Mouse (Mus musculus): ENCODE data around the gene Rbm17.

The Rbm17 gene

GRCm38 (mm10) chr2:11548508-11548907 lies 55.4 kb downstream of the Rbm17 start:
- in situ Hi-C loops (cut with MboI, MseI) = no loop called here

GRCm38 (mm10) chr2:11547609-11548008 lies 56.3 kb downstream of the Rbm17 start:
- in situ Hi-C loops (cut with MboI, MseI) = no loop called here

- in situ Hi-C loops (cut with MboI, MseI) = no loop called here
Measured at GRCm38 (mm10) chr2:11546091-11546490, 57.9 kb downstream of the Rbm17 start.

GRCm38 (mm10) chr2:11545380-11545779 lies 58.6 kb downstream of the Rbm17 start:
- in situ Hi-C loops (cut with MboI, MseI) = no loop called here

- in situ Hi-C loops (cut with MboI, MseI) = loop anchor here in 1 of 2 experiments (5.0 kb wide), 1 partner anchor 212 kb away; no protein-coding TSS in a partner anchor
Measured at GRCm38 (mm10) chr2:11544342-11544741, 59.6 kb downstream of the Rbm17 start.

GRCm38 (mm10) chr2:11543158-11543557 lies 60.8 kb downstream of the Rbm17 start:
- in situ Hi-C loops (cut with MboI, MseI) = loop anchor here in 1 of 2 experiments (5.0 kb wide), 1 partner anchor 211 kb away; no protein-coding TSS in a partner anchor

GRCm38 (mm10) chr2:11542640-11543039 lies 61.3 kb downstream of the Rbm17 start:
- in situ Hi-C loops (cut with MboI, MseI) = loop anchor here in 1 of 2 experiments (5.0 kb wide), 1 partner anchor 210 kb away; no protein-coding TSS in a partner anchor

- in situ Hi-C loops (cut with MboI, MseI) = loop anchor here in 1 of 2 experiments (5.0 kb wide), 1 partner anchor 210 kb away; no protein-coding TSS in a partner anchor
Measured at GRCm38 (mm10) chr2:11542121-11542520, 61.8 kb downstream of the Rbm17 start.

GRCm38 (mm10) chr2:11541528-11541927 lies 62.4 kb downstream of the Rbm17 start:
- in situ Hi-C loops (cut with MboI, MseI) = loop anchor here in 1 of 2 experiments (5.0 kb wide), 1 partner anchor 209 kb away; no protein-coding TSS in a partner anchor

GRCm38 (mm10) chr2:11535966-11536365 lies 68.0 kb downstream of the Rbm17 start:
- in situ Hi-C loops (cut with MboI, MseI) = loop anchor here (5.0 to 10.0 kb wide), 2 partner anchors 34 to 201 kb away; no protein-coding TSS in a partner anchor
